Mouse (Mus musculus): Measurements from ENCODE around the gene Pla2g12a.

The Pla2g12a gene

DNA sequence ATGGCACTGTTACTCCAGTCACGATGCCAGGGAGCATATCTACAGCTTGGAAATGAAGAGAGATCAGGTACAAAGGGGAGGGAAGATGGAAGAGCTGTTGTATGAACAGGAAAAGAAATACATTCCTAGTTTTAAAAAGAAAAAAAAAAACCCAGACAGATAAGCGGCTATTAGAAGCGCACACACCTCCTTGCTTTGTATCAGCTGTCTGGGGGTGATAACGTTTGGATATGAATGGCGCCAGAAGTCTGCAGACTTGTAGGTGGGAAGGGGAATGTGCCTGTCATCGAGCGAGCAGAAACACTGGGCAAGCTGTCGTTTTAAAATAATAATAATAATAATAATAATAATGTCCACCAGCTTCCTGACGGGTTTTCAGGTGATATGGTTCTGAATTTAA lies 7.2 kb downstream of the Pla2g12a start:
- no peak for TF ChIP-seq GATA4 (IDR thresholded peaks at IDR 0.05; ENCODE audit: insufficient replicate concordance, low read length)

DNA sequence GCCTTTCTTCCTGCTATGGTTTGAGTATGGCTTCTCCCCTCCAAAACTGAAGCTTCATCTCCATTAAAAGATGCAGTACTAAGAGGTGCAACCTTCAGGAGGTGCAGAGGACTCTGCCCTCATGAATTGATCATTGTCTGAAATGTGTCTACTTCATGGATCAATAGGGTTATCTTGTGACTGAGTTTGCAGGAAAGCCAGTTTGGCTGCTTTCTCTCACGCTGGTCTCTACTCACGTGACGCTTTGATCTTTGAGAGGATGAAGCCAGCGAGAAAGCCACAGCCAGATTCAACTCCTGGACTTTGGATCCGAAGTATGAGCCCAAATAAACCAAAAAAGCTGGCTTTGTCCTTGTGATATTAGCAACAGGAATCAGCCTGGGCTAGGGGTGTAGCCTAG lies 8.0 kb downstream of the Pla2g12a start:
- TF ChIP-seq GATA4 (IDR thresholded peaks at IDR 0.05; ENCODE audit: insufficient replicate concordance, low read length): peak; percentile 69; the same call in 1 of the 2 replicates

DNA sequence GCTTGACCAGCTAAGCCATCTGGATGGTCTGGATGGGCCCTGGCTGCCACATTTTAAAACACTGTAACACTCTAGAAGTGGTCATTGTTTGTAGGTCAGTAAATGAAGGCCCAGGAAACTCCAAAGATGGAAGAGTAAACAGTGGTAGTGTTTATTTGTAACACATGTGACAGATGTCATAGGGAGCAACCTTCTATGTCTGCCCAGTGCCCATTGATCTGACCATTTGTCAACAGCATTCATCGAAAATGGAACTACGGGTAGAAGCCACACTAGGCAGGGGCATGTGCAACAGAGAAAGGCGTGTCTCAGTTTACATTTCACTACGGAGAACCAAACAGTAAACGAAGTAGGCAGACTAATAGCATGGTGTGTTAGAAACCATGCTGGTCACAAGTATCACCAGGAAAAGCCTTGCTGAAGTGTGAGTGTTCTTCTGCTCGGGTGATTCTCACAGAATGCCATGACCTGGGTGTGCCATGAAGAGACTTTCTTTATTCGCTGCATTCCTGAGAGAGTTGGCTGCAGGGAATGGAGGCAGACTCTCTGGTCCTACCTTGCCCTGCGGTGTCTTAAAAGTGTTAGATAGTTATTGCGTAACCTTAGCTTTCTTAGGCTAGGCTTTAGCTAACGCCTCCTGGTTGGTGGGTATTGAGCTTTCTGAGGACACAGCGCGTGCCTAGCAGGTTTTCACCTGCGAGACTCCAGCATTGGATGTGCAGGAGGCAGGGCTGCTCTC lies 9.5 kb downstream of the Pla2g12a start:
- no peak for TF ChIP-seq GATA4 (IDR thresholded peaks at IDR 0.05; ENCODE audit: insufficient replicate concordance, low read length)

DNA sequence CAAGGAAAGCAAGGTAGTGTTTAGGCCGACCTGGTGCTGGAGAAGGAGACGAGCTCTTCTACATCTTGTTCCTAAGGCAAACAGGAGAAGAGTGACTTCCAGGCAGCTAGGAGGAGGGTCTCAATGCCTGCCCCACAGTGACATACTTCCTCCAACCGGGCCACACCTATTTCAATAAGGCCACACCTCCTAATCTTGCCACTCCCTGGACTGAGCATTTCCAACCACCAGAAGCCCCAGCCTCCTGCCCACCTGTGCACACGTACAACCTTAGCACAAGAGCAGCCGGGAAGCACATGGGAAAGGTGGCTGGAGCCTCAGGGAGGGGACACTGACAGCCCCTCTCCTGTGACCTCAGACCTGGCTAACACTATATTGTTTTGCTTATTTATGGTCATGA lies 13.6 kb downstream of the Pla2g12a start:
- TF ChIP-seq GATA4 (IDR thresholded peaks at IDR 0.05; ENCODE audit: insufficient replicate concordance, low read length): no peak

DNA sequence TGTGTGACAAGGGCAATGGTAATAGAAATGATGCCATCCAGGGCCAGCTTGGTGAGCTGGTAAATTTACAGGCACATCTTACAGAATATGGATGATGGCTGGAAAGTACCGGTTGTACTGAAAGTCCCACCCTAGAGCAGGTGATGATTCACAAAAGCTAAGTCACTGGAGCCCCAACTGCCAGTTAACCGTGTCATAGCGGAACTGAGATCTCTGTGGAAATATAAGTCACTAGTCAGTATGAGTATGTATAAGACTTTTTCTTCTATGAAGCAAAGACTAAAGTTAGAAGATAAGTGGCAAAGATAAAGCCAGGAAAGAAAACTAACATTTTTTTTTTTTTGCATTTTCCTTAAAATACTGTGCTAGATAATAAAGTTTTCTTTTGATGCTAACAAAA lies 14.7 kb downstream of the Pla2g12a start:
- no peak for TF ChIP-seq GATA4 (IDR thresholded peaks at IDR 0.05; ENCODE audit: insufficient replicate concordance, low read length)

DNA sequence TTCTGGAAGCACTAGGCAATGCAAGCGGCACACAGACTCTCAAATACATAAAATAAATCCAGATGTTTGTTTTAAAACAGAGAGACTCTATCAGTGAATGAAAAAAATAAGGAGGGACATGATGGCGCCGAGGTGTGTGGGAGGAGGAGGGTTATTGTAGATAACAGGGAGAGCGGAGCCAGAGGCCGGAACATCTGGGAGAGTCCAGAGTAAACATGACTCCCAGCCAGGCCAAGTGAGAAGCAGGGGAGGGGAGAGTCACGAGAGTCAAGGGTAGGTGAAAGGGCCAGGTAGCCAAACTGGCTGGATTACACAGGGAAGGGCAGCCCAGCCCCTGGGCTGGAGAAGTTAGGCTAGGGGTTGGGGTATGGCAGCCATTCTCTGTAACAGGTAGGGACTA lies 18.2 kb downstream of the Pla2g12a start:
- peak; percentile 38; the same call in 1 of the 2 replicates for TF ChIP-seq GATA4 (IDR thresholded peaks at IDR 0.05; ENCODE audit: insufficient replicate concordance, low read length)

DNA sequence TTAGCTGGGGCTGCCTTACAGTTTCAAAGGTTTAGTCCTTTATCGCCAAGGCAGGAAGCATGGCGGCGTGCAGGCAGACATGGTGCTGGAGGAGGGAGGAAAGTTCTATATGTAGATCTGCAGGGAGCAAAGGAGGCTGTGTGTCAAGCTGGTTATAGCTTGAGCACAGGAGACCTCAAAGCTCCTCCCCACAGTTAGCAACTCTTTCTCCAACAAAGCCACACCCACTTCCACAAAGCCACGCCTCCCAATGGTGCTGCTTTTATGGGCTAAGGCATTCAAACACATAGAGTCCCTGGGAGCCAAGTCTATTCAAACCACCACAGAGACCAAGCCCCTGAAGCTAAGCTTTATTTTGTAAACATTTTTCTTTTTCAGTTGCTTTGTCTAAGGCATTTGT lies 20.5 kb downstream of the Pla2g12a start:
- TF ChIP-seq GATA4 (IDR thresholded peaks at IDR 0.05; ENCODE audit: insufficient replicate concordance, low read length): no peak

DNA sequence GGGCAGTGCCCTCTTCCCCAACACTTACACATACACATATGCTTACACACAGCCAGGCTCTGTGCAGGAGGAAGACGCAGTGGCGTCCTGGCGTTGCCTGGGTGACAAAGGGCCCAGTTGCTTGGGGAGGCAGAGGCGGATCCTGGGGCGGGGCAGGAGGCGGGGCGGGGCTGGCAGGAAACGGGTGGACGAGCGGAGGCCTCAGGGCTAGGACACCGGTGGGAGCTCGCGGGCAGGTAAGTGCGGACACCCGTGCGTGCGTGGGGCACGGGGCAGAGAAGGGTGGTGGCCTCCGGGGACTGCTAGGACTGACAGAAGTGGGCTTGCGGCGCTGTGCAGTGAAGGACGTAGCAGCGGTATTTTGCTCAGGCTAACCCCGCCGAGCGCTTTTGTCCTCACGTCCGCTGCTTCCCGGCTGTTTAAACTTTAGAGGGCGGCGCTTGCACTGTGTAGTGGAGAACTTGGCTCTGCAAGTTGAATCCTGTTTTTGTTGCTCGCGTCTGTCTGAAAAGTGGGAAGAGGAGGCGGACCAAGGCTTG lies 22.9 kb downstream of the Pla2g12a start, which contains the start of gene Casp6:
TSS of gene Casp6 (plus strand) at position 155 of the 539 bp plus-strand sequence.
- TF ChIP-seq GATA4 (IDR thresholded peaks at IDR 0.05; ENCODE audit: insufficient replicate concordance, low read length): no peak

DNA sequence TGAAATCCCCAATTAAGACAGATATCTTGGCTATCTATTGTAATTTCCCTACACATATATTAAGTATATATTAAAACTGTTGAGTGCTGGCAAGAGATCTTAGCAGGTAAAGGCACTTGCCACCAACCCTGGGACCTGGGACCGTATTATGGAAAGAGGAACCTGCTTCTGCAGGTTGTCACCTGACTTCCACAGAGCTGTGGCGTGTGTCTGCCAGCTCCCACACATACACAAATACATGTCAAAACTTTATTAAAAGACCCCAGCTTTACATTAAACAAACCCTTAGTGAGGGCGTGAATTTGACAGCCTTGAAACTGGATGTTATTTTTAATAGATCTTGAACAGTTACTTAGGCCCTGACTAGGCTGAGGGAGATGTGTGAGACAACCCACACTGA lies 25.0 kb downstream of the Pla2g12a start:
- TF ChIP-seq GATA4 (IDR thresholded peaks at IDR 0.05; ENCODE audit: insufficient replicate concordance, low read length): no peak

DNA sequence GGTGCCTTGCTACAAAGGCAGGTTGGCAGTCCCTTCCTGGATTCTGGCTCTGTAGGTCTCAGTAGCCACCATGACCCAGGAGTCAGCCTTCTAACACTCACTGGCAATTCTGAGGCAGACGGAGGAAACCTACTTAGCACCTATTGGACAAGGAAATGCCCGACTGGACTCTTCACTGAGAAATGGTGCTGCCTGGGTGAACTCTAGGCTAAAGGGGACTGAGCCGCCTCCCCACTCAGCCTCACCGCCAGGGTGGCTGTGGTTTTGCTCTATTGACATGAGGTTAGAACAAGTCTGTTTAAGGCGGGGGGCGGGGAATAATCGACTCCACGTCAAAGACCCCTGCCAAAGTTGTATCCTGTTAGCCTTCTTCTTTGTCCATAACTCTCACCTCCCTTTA lies 25.5 kb downstream of the Pla2g12a start:
- no peak for TF ChIP-seq GATA4 (IDR thresholded peaks at IDR 0.05; ENCODE audit: insufficient replicate concordance, low read length)

DNA sequence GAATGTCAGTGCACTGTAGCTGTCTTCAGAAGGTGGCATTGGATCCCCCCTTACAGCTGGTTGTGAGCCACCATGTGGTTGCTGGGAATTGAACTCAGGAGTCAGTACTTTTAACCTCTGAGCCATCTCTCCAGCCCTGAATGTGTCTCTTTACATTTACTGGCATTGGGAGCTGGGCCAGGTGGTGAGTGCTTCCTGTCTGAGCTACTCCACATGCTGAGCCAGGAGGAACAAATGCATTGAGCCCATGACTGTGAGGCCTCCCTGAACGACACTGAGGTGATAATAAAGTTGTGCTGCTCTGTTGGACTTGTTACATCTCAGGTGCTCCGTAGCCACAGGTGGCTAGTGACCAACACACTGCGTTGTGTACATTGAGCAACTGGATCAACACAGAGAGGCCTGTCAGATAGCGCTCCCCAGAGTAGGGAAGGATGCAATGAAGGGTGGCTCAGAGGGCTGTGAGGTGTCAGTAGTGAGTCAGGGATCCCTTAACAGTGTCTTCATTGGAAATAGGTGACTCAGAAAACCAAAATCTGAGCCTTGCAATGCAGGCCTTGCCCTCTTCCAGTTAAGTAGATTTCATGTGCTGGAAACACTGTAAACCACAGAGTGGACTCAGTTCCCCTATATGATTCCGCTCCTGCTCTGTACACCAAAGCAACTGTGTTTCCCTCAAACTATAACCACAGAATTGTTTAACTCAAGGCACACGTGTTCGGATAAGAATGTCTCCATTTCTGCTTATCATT lies 26.2 kb downstream of the Pla2g12a start:
- no peak for TF ChIP-seq GATA4 (IDR thresholded peaks at IDR 0.05; ENCODE audit: insufficient replicate concordance, low read length)

DNA sequence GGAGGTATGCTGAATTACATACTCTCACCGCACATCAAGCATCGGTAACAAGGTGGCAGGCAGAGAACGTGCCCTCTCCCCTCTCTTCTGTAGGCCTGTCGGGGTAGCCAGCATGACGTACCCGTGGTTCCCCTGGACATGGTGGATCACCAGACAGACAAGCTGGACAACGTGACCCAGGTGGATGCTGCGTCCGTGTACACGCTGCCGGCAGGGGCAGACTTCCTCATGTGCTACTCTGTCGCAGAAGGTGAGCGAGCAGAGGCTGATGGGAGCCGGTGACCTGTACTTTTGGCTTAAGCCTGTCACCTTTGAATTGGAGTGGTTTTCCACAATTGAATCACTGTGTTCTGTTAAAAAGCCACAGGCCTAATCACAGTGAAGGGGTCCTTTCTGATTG lies 33.6 kb downstream of the Pla2g12a start:
- no peak for TF ChIP-seq GATA4 (IDR thresholded peaks at IDR 0.05; ENCODE audit: insufficient replicate concordance, low read length)

DNA sequence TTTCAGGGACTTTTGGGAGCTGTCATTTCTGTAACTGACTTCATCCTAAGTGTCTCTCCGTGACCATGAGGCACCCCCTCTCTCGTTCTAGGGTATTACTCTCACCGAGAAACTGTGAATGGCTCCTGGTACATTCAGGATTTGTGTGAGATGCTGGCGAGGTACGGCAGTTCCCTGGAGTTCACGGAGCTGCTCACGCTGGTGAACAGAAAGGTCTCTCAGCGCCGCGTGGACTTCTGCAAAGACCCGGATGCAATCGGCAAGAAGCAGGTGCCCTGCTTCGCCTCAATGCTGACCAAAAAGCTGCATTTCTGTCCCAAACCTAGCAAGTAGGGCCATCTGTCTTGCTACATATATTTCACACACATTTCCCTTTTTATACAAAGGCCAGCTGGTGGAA lies 34.8 kb downstream of the Pla2g12a start:
- TF ChIP-seq GATA4 (IDR thresholded peaks at IDR 0.05; ENCODE audit: insufficient replicate concordance, low read length): no peak

DNA sequence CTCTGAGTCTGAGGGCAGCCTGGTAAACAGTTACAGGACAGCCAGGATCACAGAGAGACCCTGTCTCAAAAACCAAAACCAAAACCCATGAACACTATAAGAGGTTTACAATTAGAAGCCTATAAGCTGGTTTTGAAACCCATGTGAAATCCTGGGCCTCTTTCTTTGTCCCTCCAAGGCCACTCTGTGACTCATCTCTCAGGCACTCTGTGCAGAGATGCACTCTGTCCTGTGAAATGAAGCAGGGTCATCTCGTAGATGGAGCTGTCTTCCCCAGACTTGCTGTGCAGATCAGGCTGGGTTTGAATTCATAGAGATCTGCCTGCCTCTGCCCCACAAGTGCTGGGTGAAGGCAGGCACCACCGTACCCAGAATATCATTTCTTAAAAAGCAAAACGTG lies 39.0 kb downstream of the Pla2g12a start:
- TF ChIP-seq GATA4 (IDR thresholded peaks at IDR 0.05; ENCODE audit: insufficient replicate concordance, low read length): no peak

DNA sequence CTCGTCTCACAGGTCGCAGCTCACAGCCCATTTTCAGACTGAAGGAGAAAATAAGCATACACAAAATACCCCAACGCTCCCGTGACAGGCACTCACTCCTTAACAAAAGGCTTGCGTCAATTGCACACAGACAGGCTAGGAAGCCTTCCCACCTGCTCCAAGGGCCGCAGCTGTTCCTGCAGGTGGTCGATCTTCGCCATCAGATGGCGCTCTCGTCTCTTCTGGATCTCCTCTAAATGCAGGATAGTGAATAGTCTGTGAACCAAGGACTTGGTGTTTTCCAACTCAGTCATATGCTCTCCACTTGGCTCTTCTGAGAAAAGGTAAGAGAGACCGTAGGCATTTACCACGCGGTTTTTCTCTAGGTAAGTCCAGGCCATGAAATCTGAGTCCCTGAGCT lies 40.0 kb downstream of the Pla2g12a start:
- no peak for TF ChIP-seq GATA4 (IDR thresholded peaks at IDR 0.05; ENCODE audit: insufficient replicate concordance, low read length)

DNA sequence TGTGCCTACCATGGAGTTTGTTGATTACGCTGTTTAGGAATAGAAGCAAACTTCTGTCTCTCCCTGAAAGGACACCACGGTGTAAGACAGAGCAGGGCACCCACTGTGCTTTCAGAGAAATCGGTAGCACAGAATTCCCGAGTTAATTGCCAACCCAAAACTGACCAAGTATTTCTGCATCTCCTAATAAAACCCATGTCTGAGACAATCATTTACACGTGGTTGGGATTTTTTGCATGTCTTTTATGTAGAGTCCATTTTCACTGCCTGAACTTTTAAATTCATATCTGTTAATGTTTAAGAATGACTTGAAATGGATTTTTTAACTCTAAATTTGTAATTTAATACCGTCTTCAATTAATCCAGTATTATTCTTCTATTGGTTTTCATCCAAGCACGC lies 45.2 kb downstream of the Pla2g12a start:
- TF ChIP-seq GATA4 (IDR thresholded peaks at IDR 0.05; ENCODE audit: insufficient replicate concordance, low read length): no peak
